Mouse (Mus musculus): ENCODE data around the gene Osbpl5. TPM values are rescaled to one million over a fixed set of nuclear protein-coding genes. Genes with fewer than 3 reads are reported as not detected.

Osbpl5 gene
- polyA plus RNA-seq, 1 experiment from 2014 or later: 47.6 TPM

DNA sequence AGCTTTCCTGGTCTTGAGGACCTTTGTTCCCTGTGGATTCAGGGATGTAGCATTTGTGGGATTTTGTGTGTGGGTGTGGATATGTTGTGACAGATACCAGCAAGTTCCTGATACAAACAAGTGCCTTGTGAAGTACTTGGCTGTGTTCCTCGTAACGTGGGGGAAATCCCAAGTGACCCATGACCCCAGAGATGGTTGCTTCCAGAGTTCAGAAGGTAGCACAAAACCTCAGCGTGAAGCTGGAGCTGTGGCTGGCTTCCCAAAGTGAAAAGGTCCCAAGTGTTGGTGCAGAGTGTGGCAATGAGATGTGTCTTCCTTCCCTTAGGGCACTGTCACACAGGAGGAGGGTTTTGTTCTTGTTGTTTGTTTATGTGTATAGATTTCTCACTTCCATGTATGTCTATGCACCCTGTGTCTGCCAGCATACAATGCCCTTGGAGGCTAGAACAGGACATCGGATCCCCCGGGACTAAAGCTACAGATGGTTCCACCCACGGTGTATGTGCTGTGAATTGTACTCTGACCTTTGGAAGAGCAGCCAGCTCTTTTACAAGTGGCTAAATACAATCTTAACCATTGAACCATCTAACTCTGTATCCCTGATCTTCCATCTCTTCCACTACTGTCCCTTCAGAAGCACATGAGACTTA is 35.7 kb upstream of the Osbpl5 start:
- H3K4me3 ChIP-seq (ENCODE audit: low read depth, low read length): no peak overlapping the region
- TF ChIP-seq CTCF (IDR thresholded peaks at IDR 0.05) (no peak), EP300 (IDR thresholded peaks at IDR 0.05) (no peak)
- H3K36me3 ChIP-seq (ENCODE audit: insufficient read depth, low read length): peaks cover 5% of the 10 kb centered on the region; the same call in 1 of the 2 replicates
- ATAC-seq (no peak), DNase-seq (ENCODE audit: low spot score) (no peak)
- no peaks in the 10 kb centered on the region for H3K9me3 ChIP-seq (ENCODE audit: low read length)
- H3K9ac ChIP-seq (replicated peaks; ENCODE audit: low read depth): no peak overlapping the region
- H3K27me3 ChIP-seq (replicated peaks; ENCODE audit: insufficient read depth, low read length): no peaks in the 10 kb centered on the region
- H3K4me1 ChIP-seq (ENCODE audit: insufficient read depth, low read depth, low read length): no peaks in the 10 kb centered on the region
- no peak overlapping the region for H3K27ac ChIP-seq (ENCODE audit: low read length)
- no peak overlapping the region for H3K4me2 ChIP-seq (replicated peaks; ENCODE audit: low read depth, low read length)
- WGBS: 60% methylated on average over 6 of the region's 6 CpGs

- no peaks in the 10 kb centered on the region for H3K9me3 ChIP-seq (ENCODE audit: low read length)
- H3K4me3 ChIP-seq (ENCODE audit: low read depth, low read length): peak within 1 kb of the TSS; percentile 26
- WGBS: 6% methylated on average over 17 of the region's 21 CpGs
- H3K27ac ChIP-seq (ENCODE audit: low read length): no peak within 1 kb of the TSS; the same call in 1 of the 2 replicates
- DNase-seq (ENCODE audit: low spot score) (peak; percentile 92), ATAC-seq (peak; percentile 89)
- peaks cover 3% of the 10 kb centered on the region; the same call in 1 of the 2 replicates for H3K4me1 ChIP-seq (ENCODE audit: insufficient read depth, low read depth, low read length)
- no peaks in the 10 kb centered on the region for H3K36me3 ChIP-seq (ENCODE audit: insufficient read depth, low read length)
- no peaks in the 10 kb centered on the region for H3K27me3 ChIP-seq (replicated peaks; ENCODE audit: insufficient read depth, low read length)
- H3K9ac ChIP-seq (replicated peaks; ENCODE audit: low read depth): 0 out of 2 replicates have a peak within 1 kb of the TSS, but pooled peaks have one; percentile 32
- TF ChIP-seq CTCF (IDR thresholded peaks at IDR 0.05): no peak
- no peak for TF ChIP-seq EP300 (IDR thresholded peaks at IDR 0.05)
- H3K4me2 ChIP-seq (replicated peaks; ENCODE audit: low read depth, low read length): peak within 1 kb of the TSS; percentile 68
Observed at GRCm38 (mm10) chr7:143783996-143784829, 27.4 kb upstream of the Osbpl5 start, which contains the start of gene Mrgpre. Mrgpre (minus strand) TSS chr7:143784500.

DNA sequence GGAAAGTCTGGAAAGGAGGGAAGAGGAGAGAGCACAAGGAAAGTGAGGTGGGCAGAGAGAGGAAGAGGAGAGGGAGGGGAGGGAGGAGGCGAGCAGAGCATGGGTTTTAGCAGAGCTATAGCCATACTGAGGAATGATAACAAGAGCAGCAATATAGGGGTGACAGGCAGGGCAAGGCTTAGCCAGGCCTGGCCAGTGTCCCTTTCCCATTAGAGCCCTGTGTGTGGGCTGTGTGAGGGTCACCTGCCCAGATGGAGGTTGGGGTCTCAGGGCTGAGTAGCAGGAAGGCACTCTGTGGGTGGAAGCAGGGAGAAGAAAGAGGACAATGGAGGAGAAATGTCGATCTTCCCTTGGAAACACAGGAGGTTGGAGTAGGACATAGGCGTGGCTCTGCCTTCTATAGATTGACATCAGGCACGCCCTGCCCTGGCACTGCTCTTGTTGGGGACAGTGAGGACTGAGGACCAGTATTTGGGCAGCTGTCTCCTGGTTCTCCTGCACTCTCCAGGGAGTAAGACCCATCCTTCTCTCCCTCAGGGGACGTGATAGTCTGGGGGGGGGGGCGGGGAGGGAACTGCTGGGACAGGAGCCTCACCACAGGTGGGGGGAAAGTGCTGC is 26.7 kb upstream of the Osbpl5 start:
- Histone ChIP-seq H3K9me3 (ENCODE audit: low read length) (no peaks in the 10 kb centered on the region), H3K4me1 (ENCODE audit: insufficient read depth, low read depth, low read length) (peaks cover 3% of the 10 kb centered on the region; the same call in 1 of the 2 replicates), H3K9ac (replicated peaks; ENCODE audit: low read depth) (no peak overlapping the region), H3K36me3 (ENCODE audit: insufficient read depth, low read length) (no peaks in the 10 kb centered on the region), H3K27me3 (replicated peaks; ENCODE audit: insufficient read depth, low read length) (no peaks in the 10 kb centered on the region), H3K4me2 (replicated peaks; ENCODE audit: low read depth, low read length) (peak overlapping the region; percentile 68), H3K4me3 (ENCODE audit: low read depth, low read length) (peak overlapping the region; percentile 26), H3K27ac (ENCODE audit: low read length) (no peak overlapping the region)
- DNase-seq (ENCODE audit: low spot score) (peak; percentile 38), ATAC-seq (peak; percentile 31)
- 33% methylated on average over 5 of the region's 6 CpGs for WGBS
- TF ChIP-seq EP300 (IDR thresholded peaks at IDR 0.05): no peak
- TF ChIP-seq CTCF (IDR thresholded peaks at IDR 0.05): no peak

DNA sequence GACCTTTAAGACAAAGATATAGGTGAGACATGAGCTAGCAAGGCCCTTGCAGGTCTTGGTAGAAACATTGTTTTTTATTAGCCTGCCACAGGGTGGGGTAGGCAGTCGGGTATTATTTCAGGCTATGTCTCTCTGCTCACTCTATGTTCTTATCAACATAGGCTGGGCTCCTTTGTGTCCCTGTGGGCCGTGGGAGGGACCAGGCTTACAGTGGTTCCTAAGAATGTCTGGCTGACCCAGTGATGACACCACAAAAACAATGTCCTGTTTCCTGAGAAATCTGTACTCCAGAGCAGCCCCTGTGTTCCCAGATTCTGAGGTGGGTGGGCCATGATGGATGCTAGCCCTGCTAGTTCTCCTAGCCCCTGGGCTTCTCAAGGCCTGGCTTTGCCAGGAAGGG is 20.6 kb upstream of the Osbpl5 start:
- Histone ChIP-seq H3K4me2 (replicated peaks; ENCODE audit: low read depth, low read length) (no peak overlapping the region), H3K27me3 (replicated peaks; ENCODE audit: insufficient read depth, low read length) (no peaks in the 10 kb centered on the region), H3K36me3 (ENCODE audit: insufficient read depth, low read length) (no peaks in the 10 kb centered on the region), H3K4me1 (ENCODE audit: insufficient read depth, low read depth, low read length) (no peaks in the 10 kb centered on the region), H3K9me3 (ENCODE audit: low read length) (no peaks in the 10 kb centered on the region), H3K4me3 (ENCODE audit: low read depth, low read length) (no peak overlapping the region), H3K27ac (ENCODE audit: low read length) (no peak overlapping the region), H3K9ac (replicated peaks; ENCODE audit: low read depth) (no peak overlapping the region)
- TF ChIP-seq CTCF (IDR thresholded peaks at IDR 0.05): no peak
- TF ChIP-seq EP300 (IDR thresholded peaks at IDR 0.05): no peak
- ATAC-seq (peak; percentile 75), DNase-seq (ENCODE audit: low spot score) (peak; percentile 26)
- WGBS: 34% methylated on average over 2 of the region's 2 CpGs

- no peak for DNase-seq (ENCODE audit: low spot score)
- Histone ChIP-seq H3K27ac (ENCODE audit: low read length) (no peak overlapping the region), H3K9me3 (ENCODE audit: low read length) (no peaks in the 10 kb centered on the region), H3K4me2 (replicated peaks; ENCODE audit: low read depth, low read length) (no peak overlapping the region), H3K36me3 (ENCODE audit: insufficient read depth, low read length) (no peaks in the 10 kb centered on the region), H3K4me3 (ENCODE audit: low read depth, low read length) (no peak overlapping the region), H3K27me3 (replicated peaks; ENCODE audit: insufficient read depth, low read length) (no peaks in the 10 kb centered on the region), H3K4me1 (ENCODE audit: insufficient read depth, low read depth, low read length) (no peaks in the 10 kb centered on the region), H3K9ac (replicated peaks; ENCODE audit: low read depth) (no peak overlapping the region)
- no peak for TF ChIP-seq EP300 (IDR thresholded peaks at IDR 0.05)
- TF ChIP-seq CTCF (IDR thresholded peaks at IDR 0.05): no peak
- 18% methylated on average over 3 of the region's 3 CpGs for WGBS
- ATAC-seq: no peak
Observed at GRCm38 (mm10) chr7:143776137-143776536, 19.4 kb upstream of the Osbpl5 start.

- ATAC-seq: peak; percentile 93
- H3K9me3 ChIP-seq (ENCODE audit: low read length): no peaks in the 10 kb centered on the region
- WGBS: 4% methylated on average over 1 of the region's 1 CpGs
Observed at GRCm38 (mm10) chr7:143769461-143769860, 12.7 kb upstream of the Osbpl5 start.

More at GRCm38 (mm10) chr7:143769461-143769860, 12.7 kb upstream of the Osbpl5 start:
- H3K9ac ChIP-seq (replicated peaks; ENCODE audit: low read depth): no peak overlapping the region
- no peaks in the 10 kb centered on the region for H3K27me3 ChIP-seq (replicated peaks; ENCODE audit: insufficient read depth, low read length)
- peak overlapping the region; percentile 57 for H3K27ac ChIP-seq (ENCODE audit: low read length)
- no peak overlapping the region for H3K4me2 ChIP-seq (replicated peaks; ENCODE audit: low read depth, low read length)
- TF ChIP-seq CTCF (IDR thresholded peaks at IDR 0.05) (no peak), EP300 (IDR thresholded peaks at IDR 0.05) (peak; percentile 90)
- H3K4me1 ChIP-seq (ENCODE audit: insufficient read depth, low read depth, low read length): peaks cover 4% of the 10 kb centered on the region; the same call in 1 of the 2 replicates
- H3K36me3 ChIP-seq (ENCODE audit: insufficient read depth, low read length): no peaks in the 10 kb centered on the region
- no peak overlapping the region for H3K4me3 ChIP-seq (ENCODE audit: low read depth, low read length)
- peak; percentile 91 for DNase-seq (ENCODE audit: low spot score)

Measured in lung, postnatal 0 days (tissue).